Mouse (Mus musculus) midbrain, embryonic 11.5 days (tissue): ENCODE data around the gene Rexo2. TPM values are rescaled to one million over a fixed set of nuclear protein-coding genes. Genes with fewer than 3 reads are reported as not detected.

Source experiments
- ATAC-seq: fragments of 200-750 bp; cut with Nextera tagmentation; 2 replicates; pipeline ENCODE4 v1.8.0; 2017; ENCODE audit warnings: moderate TSS enrichment, moderate library complexity; ENCODE audit not compliant: low FRiP score
- DNase-seq: peaks from one replicate; pipeline ENCODE4 v3.0.0; 2015; ENCODE audit warnings: low spot score; ENCODE audit errors: missing footprints
- H3K27ac ChIP-seq: fragments of 300-500 bp; sonication (generic); 2 replicates; pipeline ENCODE4 v1.5.1; 2014; ENCODE audit warnings: low read depth, low read length
- H3K27me3 ChIP-seq: fragments of 300-500 bp; sonication (generic); 2 replicates; pipeline ENCODE4 v1.6.1; 2014; ENCODE audit warnings: mild to moderate bottlenecking, low read length, moderate library complexity, mixed read lengths; ENCODE audit not compliant: control insufficient read depth, insufficient read depth
- H3K36me3 ChIP-seq: fragments of 300-500 bp; sonication (generic); 2 replicates; pipeline ENCODE4 v1.6.1; 2014; ENCODE audit warnings: mild to moderate bottlenecking, low read length, moderate library complexity, mixed read lengths; ENCODE audit not compliant: control insufficient read depth, insufficient read depth
- H3K4me1 ChIP-seq: fragments of 300-500 bp; sonication (generic); 2 replicates; pipeline ENCODE4 v1.6.1; 2014; ENCODE audit warnings: low read length; ENCODE audit not compliant: control insufficient read depth, insufficient read depth
- H3K4me2 ChIP-seq: fragments of 300-500 bp; sonication (generic); 2 replicates; pipeline ENCODE4 v1.6.1; 2014; ENCODE audit warnings: mild to moderate bottlenecking, moderate library complexity
- H3K4me3 ChIP-seq: fragments of 300-500 bp; sonication (generic); 2 replicates; pipeline ENCODE4 v1.5.1; 2014; ENCODE audit warnings: low read depth, low read length
- H3K9ac ChIP-seq: fragments of 300-500 bp; sonication (generic); 2 replicates; pipeline ENCODE4 v1.6.1; 2014; ENCODE audit warnings: low read length
- H3K9me3 ChIP-seq: fragments of 300-500 bp; sonication (generic); 2 replicates; pipeline ENCODE4 v1.6.1; 2016; ENCODE audit warnings: low read length; ENCODE audit not compliant: control insufficient read depth
- WGBS: fragments of 180-500 bp; shearing (Covaris S2); extraction: QIAGEN DNeasy Blood & Tissue Kit; methylation state at CpG from one replicate; pipeline ENCODE4 v1.1.7; 2014; 5-methylcytosine and 5-hydroxymethylcytosine counted together
- polyA plus RNA-seq: library from polyadenylated mRNA; unstranded; fragments of >200 nt; fragmentation: Nextera tagmentation; extraction: Ambion mirVana; gene quantifications from 2 replicates; pipeline ENCODE4 v1.2.1, GENCODE M21; 2014

Rexo2 gene
- polyA plus RNA-seq, 1 experiment from 2014 or later: 72.0 TPM

- Histone ChIP-seq H3K27ac (no peak overlapping the region), H3K4me1 (no peaks in the 10 kb centered on the region), H3K4me2 (no peak overlapping the region), H3K4me3 (no peak overlapping the region), H3K9ac (no peak overlapping the region), H3K9me3 (no peaks in the 10 kb centered on the region), H3K27me3 (no peaks in the 10 kb centered on the region), H3K36me3 (no peaks in the 10 kb centered on the region)
- WGBS: 75% methylated on average over 8 of the region's 8 CpGs
- ATAC-seq (no peak), DNase-seq (peak; percentile 8)
Measured at GRCm38 (mm10) chr9:48504741-48505365, 24.4 kb upstream of the Rexo2 start.

DNA sequence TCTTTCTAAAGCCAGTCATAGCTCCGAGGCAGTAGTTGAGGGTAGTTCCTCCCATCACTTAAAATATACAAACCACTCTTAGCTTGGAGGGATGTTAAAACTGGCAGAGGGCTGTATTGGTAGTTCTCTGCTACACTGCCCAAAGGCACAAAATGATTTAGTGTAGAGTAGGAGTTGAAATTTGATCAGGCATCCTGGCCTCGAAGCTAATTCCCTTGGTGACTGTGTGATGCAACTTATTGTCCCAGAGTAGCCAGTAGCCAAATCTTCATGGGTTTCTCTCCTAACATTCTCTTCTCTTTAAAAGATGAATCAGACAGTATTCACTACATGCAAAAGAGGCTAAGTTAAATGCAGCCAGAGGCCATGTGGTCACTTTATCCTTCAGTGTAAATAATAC lies 22.6 kb upstream of the Rexo2 start:
- H3K4me3 ChIP-seq: no peak overlapping the region
- 79% methylated on average over 2 of the region's 2 CpGs for WGBS
- DNase-seq: peak; percentile 23
- H3K4me2 ChIP-seq: no peak overlapping the region
- ATAC-seq: no peak
- no peak overlapping the region for H3K27ac ChIP-seq
- no peaks in the 10 kb centered on the region for H3K27me3 ChIP-seq
- no peaks in the 10 kb centered on the region for H3K9me3 ChIP-seq
- H3K36me3 ChIP-seq: no peaks in the 10 kb centered on the region
- H3K4me1 ChIP-seq: no peaks in the 10 kb centered on the region
- no peak overlapping the region for H3K9ac ChIP-seq

DNA sequence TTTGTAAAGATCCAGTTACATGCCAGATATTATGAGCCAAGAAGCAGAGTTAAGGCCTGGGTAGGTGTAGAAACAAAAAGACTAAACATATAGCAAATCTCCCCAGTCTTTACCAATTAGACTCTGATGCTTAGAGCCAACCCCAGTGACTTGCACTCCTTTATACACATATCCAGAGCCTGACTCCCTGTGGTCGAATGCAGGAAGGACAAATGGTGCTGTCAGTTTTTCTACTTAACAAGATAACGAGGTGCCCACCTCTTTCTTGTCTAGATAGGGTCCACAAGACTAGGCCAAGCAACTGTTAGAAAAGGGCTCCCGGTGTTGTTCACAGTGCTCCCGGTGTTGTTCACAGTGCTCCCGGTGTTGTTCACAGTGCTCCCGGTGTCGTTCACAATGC lies 20.8 kb upstream of the Rexo2 start:
- Histone ChIP-seq H3K27ac (no peak overlapping the region), H3K4me3 (no peak overlapping the region), H3K36me3 (no peaks in the 10 kb centered on the region), H3K4me2 (no peak overlapping the region), H3K4me1 (peaks cover under 1% of the 10 kb centered on the region; the same call in 1 of the 2 replicates), H3K9me3 (no peaks in the 10 kb centered on the region), H3K9ac (no peak overlapping the region), H3K27me3 (no peaks in the 10 kb centered on the region)
- peak; percentile 72 for DNase-seq
- 83% methylated on average over 7 of the region's 7 CpGs for WGBS
- no peak for ATAC-seq

DNA sequence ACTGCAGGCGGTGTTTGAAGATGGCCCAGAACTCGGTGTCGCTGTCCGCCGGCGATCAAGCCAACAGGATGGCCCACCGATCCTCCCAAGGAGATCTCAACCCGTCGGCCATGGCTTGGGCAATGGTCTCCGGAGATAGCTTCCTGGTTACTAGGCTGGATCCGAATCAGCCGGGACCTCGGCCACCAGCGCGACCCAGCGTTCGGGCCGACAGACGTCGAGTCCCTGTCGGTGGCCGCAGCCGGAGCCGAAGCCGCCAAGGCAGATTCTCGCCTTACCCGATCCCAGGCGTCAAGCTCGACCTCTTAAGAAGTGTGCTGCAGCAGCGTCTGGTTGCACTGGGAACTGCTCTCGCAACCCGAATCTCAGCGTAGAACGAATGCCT lies 15.1 kb upstream of the Rexo2 start:
- H3K4me1 ChIP-seq: peaks cover 13% of the 10 kb centered on the region
- 4% methylated on average over 34 of the region's 34 CpGs for WGBS
- peak overlapping the region; percentile 81 for H3K4me2 ChIP-seq
- no peaks in the 10 kb centered on the region for H3K9me3 ChIP-seq
- ATAC-seq (peak; percentile 75), DNase-seq (no peak)
- H3K36me3 ChIP-seq: peaks cover 12% of the 10 kb centered on the region
- H3K4me3 ChIP-seq: peak overlapping the region; percentile 87
- no peaks in the 10 kb centered on the region for H3K27me3 ChIP-seq
- peak overlapping the region; percentile 91 for H3K9ac ChIP-seq
- H3K27ac ChIP-seq: peak overlapping the region; percentile 75

- H3K27ac ChIP-seq: peak within 1 kb of the TSS; percentile 75
- peak within 1 kb of the TSS; percentile 91 for H3K9ac ChIP-seq
- peak within 1 kb of the TSS; percentile 81 for H3K4me2 ChIP-seq
- H3K4me1 ChIP-seq: peaks cover 13% of the 10 kb centered on the region
- ATAC-seq: peak; percentile 100
- DNase-seq: peak; percentile 100
- H3K9me3 ChIP-seq: no peaks in the 10 kb centered on the region
- no peaks in the 10 kb centered on the region for H3K27me3 ChIP-seq
- H3K4me3 ChIP-seq: peak within 1 kb of the TSS; percentile 87
- H3K36me3 ChIP-seq: peaks cover 16% of the 10 kb centered on the region
- under 1% methylated on average over 70 of the region's 72 CpGs for WGBS
Measured at GRCm38 (mm10) chr9:48494817-48495547, 14.6 kb upstream of the Rexo2 start, which contains the start of the genes Rbm7 and Gm5617. Gene Rbm7 (minus strand): TSS chr9:48495299. Gene Gm5617 (plus strand): TSS chr9:48495442.

- ATAC-seq: no peak
- Histone ChIP-seq H3K27ac (no peak overlapping the region), H3K4me1 (peaks cover 4% of the 10 kb centered on the region; the same call in 1 of the 2 replicates), H3K4me2 (peak overlapping the region; percentile 79), H3K9ac (peak overlapping the region; percentile 47; the same call in 1 of the 2 replicates), H3K36me3 (no peaks in the 10 kb centered on the region), H3K27me3 (no peaks in the 10 kb centered on the region), H3K9me3 (no peaks in the 10 kb centered on the region), H3K4me3 (peak overlapping the region; percentile 84)
- peak; percentile 92 for DNase-seq
- WGBS: 36% methylated on average over 20 of the region's 20 CpGs
Measured at GRCm38 (mm10) chr9:48481214-48482134, 1.1 kb upstream of the Rexo2 start.

GRCm38 (mm10) chr9:48479838-48480410 lies 499 bp downstream of the Rexo2 start:
- WGBS: 7% methylated on average over 24 of the region's 25 CpGs
- no peak for DNase-seq
- Histone ChIP-seq H3K27me3 (no peaks in the 10 kb centered on the region), H3K4me2 (peak overlapping the region; percentile 79), H3K9ac (peak overlapping the region; percentile 81), H3K4me1 (peaks cover 4% of the 10 kb centered on the region; the same call in 1 of the 2 replicates), H3K27ac (no peak overlapping the region), H3K36me3 (no peaks in the 10 kb centered on the region), H3K9me3 (no peaks in the 10 kb centered on the region), H3K4me3 (peak overlapping the region; percentile 84)
- ATAC-seq: peak; percentile 28

- H3K36me3 ChIP-seq: no peaks in the 10 kb centered on the region
- no peaks in the 10 kb centered on the region for H3K27me3 ChIP-seq
- H3K9me3 ChIP-seq: no peaks in the 10 kb centered on the region
- no peak overlapping the region for H3K27ac ChIP-seq
- ATAC-seq (no peak), DNase-seq (no peak)
- H3K9ac ChIP-seq: no peak overlapping the region
- H3K4me2 ChIP-seq: no peak overlapping the region
- H3K4me3 ChIP-seq: no peak overlapping the region
- 93% methylated on average over 4 of the region's 4 CpGs for WGBS
- peaks cover 4% of the 10 kb centered on the region; the same call in 1 of the 2 replicates for H3K4me1 ChIP-seq
Measured at GRCm38 (mm10) chr9:48478808-48479207, 1.6 kb downstream of the Rexo2 start.
